Mouse (Mus musculus) kidney, adult 11 months (tissue): ENCODE measurements around the gene Ndc1.

Source experiments
- DNase-seq: peaks from one replicate; pipeline ENCODE4 v3.0.0; 2022

The Ndc1 gene

DNA sequence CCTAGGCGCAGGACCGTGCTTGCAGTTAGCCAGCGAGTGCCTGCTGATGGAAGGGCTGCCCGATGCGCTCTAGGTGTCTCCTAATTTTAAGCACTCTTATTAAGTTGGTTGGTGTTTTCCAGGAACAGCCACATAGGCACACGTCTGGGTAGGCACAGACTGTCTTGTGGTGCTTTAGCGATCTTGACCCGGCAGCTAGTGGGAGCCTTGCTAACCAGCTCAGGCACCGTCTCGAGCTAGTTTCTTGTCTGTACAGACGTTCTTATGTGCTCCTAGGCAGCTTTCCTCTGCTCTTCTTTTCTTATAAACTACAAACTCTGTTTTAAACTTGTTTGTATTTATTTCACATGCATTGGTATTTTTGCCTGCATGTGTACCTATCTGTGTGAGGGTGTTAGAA is 76.0 kb downstream of the Ndc1 start:
- no peak for DNase-seq

DNA sequence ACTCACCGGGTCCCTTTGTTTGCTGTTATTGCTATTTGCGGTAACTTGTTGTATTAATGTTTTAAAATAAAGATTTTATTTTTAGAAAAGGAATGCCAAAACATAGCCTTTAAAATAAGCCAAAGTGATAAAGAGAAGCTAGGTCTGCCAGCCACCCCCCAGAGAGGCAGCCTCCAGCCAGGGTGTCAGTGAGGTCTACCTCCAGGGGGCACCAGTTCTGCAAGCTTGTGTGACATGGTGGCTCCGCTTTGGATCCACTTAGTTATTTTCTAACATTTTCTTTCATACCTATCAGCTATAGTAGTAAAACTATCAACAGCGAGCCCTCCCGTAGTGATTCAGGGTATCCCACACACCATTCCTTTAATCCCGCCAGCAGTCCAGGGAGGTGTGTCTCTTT is 80.9 kb downstream of the Ndc1 start:
- DNase-seq = no peak

DNA sequence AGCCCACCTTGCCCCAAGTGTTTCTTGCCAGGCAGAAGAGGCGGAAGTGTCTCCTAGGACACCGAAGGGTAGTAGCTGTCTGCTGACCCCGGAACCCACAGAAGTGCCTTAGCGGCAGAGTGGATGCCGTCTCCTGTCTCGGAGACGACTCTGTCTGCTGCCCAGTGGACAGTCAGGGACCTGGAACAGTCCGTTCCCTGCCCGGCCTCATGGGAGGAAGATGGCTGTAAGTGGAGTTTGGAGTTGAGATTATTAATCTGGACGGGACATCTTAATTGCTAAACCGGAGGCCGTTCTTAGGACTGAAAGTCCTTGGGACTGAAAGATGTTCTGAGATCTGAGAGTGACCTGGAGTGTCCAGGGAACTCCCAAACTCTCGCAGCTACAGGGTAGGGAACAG is 81.9 kb downstream of the Ndc1 start:
- DNase-seq = no peak

DNA sequence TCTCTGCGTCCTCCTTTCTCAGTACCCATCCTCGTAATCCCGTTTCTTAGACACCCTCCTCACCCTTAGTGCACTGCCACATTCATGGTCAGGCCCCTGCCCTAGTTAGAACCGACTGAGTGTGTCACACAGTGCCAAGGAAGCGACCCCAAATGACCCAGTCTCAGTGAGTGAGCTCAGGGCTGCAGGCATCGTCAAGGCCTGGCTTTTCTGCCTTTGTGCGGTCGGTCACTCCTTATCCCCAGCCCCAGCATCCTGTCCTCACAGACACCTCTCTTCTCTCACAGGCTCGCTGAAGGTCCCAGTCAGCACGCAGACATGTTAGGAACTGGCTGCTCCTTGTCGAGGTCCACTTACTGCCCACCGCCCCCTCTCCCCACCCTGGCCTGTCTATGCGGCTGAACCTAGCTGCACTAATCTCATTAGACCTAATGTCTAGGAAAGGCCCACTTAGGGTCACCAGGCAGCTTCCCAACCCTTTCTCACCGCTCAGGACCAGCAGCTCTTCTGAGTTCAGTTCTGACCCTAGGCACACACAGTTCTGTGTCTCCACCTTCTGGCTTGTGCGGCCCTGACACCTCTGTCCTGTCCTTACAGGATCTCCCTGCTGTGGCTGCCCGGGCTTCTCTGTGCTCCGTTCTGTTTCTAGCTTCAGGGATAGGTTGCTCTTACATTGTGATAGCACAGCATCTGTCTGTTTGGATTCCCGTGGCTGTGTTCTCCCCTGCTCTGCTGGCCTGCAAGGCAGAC is 84.9 kb downstream of the Ndc1 start:
- DNase-seq = no peak

DNA sequence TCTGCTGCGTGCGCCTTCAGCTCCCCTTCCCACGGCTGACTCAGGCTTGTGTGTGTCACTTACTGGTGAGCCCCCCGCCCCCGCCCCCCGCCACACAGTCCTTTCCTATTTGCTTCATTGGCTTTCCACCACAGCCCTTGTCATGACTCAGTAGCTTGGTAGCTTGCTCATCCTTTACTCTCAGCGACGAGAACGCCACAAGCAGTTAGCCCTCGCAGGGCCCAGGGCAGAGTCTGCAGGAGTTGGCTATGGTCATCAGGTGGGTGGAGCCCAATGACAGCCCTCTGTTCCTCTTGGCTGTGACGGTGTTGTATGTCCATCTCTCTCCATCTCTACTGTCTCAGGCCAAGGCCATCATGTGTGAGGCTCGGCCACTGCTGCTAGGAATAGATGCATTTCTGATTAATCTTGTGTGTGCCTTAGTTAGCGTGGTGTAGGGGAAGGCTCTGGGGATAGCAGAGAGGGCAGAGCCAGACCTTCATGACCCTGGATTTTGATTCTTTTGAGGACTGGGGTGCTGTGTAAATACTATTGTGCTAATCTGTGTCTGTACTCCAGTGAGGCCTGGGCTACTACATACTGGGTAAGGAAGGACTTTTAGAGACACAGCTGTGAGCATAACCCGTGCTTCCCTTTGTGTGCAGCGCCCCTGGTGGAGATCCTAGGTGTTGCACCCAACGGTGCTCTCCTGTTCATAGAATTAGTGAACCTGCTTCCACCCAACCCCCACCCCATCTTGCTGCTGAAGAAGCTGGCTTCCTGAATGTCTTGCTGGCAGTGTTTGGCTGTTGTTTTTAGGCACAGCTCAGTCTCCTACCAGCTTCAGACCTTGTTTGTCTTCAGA is 85.8 kb downstream of the Ndc1 start:
- DNase-seq = peak; percentile 81

DNA sequence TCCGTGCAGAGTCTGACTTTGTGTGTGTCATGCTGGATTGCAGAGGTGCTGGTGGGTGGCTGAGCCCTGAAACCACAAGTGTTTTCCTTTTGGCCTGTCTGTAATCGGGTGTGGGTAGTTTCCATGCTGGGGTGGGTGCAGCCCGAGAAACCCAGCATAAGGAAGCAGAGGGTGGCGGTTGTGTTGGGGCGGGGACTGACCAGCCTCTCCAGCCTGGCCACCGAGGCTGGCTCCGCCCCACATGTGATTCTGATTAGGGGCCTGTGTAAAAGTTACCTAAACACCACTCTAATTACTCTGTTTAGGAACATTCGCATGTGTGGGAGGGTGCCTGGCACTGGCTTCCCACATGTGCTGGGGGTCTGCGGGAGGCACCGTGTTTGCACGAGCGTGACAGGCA is 90.0 kb downstream of the Ndc1 start:
- DNase-seq = no peak

DNA sequence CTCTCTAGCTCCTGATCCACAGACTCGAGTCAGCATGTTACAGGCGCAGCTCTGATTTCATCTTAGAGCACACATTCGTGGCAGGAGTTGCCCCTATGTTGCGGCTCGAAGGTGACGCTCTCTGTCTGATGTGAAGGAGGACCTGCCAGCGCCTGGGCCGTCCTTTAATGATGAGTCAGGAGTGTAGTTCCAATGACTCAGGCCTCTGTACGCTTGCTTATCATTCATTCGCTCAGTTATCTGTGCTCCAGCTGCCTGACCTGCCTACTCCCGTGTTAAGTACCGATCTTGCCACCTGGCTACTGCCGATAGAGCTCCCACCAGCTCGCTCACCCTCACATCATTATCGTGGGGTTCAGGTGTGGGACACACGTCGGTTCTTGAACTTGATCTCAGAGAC is 91.3 kb downstream of the Ndc1 start:
- DNase-seq = no peak

DNA sequence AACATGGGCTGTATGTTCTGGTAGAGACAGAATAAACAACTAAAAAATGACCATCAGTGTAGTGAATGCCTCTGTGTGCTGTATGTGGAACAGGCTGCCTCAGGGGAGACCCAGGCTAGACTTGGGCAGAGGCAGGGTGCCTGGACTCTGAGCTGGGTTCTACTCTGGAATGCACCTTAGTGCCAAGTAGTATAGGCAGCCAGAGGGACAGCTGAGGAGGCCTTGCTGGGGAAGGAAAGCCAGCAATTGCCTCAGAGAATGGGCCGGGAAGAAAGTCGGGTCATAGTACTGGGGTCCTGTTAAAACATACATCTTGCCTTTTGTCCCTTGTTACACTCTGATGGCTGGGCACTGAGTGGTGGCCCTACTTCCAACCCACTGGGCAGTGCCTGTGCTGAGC is 91.9 kb downstream of the Ndc1 start:
- peak; percentile 53 for DNase-seq

DNA sequence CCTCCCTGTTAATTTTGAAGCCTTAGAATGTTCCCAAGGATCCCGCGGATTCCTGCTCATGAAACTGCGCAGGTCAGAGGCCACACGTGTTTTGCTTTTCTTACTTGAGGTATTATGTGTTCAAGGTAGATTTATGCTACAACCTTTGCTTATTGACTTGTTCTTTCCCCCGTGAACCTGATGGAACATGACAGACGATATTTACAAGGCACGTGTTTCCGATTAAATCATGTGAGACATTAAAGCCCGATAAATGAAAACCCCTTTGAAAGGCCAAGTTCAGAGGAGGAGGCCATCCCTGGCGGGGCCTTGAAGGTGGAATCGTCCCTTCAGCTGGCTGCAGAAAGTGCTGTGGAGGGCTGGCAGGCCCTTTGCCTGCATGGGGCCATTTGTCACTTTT is 92.9 kb downstream of the Ndc1 start:
- no peak for DNase-seq
